Mouse (Mus musculus) spleen, postnatal 0 days (tissue): Measurements from ENCODE around the gene Nanos2. TPM values are rescaled to one million over a fixed set of nuclear protein-coding genes. Genes with fewer than 3 reads are reported as not detected.

Experiments
- polyA plus RNA-seq: library from polyadenylated mRNA; unstranded; fragments of >200 nt; fragmentation: Nextera tagmentation; extraction: Ambion mirVana; gene quantifications from 2 replicates; pipeline ENCODE4 v1.2.1, GENCODE M21; 2015

Gene Nanos2
- polyA plus RNA-seq: not detected in 2 replicates

DNA sequence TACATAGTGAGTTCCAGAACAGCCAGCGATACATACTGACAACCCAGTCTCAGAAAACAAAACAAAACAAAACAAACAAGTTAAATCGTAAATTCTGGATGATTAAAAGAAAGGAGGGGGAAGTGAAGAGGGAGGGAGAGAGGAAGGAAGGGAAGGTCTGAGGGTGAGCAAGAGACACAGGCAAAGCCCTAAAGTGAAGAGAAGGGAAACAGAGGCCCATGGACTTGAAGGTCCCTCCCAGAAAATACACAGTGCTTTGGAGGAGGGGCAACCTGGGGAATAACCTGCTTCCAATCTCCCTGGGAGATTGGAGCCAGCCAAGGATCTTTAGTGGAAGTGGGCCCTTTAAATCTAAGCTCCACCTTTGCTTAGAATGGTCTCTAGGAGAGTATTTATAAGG, at the start of gene Nanos2:
Nanos2 (plus strand) TSS at position 301 of the 400 bp plus-strand sequence.

DNA sequence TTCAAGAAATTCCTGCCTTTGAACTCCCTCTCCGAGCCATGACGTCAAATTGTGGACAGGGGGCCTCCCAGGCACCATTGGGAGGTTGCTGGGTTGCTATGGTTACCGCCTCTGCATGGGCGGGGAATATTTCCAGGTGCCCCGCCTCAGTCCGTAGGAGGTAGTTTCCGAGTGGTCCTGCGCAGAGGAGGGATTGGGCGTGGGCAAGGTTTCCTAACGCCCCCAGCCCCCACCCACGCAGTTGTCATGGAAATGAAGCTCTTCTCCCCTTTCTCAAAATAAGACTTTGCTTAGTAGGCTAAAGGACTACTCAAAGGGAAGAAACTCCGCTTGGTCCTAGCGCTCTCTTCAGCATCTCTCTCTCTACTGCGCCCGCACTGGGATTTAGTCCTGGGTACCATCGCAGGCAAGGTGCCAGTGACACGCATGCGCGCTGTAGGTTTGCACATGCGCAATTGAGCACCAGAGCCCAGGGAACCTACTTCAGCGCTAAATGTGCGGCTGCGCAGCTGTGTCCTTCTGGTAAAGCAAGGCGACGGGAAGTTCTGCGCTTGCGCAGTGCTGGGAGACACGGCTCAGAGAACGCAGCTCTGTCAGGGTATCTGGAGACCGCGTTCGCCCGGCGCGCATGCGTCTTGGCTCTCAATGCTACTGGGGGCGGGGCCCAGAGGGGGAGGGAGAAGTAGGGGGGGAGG, 3.5 kb downstream of the Nanos2 start, which contains the start of gene Mypop:
Mypop (plus strand) TSS at position 645 of the 695 bp plus-strand sequence.

DNA sequence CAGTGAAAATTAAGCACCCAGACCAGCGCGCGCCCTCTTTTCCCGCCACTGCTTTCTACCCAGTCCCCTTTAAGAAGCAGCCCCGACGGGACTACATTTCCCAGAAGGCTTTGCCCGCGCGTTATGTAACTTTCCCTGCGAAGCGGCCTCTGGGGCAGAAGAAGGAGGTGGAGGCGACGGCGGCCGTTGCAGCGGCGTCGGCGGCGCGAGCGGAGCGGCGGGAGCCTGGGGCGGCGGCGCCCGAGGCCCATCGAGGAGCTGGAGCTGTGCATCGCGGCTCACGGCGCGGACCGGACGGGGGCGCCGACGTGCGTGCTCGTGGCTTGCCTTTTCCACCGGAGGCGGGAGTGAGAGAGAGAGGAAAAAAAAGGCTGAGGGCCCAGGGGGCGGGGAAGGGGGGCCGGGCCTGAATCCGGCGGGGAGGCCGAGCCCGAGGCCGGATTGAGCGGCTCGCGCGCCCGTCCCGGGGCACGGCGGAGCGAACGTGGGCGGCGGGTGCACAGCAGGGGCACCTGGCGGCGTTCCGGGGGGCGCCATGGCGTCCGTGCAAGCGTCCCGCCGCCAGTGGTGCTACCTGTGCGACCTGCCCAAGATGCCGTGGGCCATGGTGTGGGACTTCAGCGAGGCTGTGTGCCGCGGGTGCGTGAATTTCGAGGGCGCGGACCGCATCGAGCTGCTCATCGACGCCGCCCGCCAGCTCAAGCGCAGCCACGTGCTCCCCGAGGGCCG, 16.9 kb downstream of the Nanos2 start, which contains the start of gene Irf2bp1:
Irf2bp1 (plus strand) TSS at position 143 of the 729 bp plus-strand sequence.

DNA sequence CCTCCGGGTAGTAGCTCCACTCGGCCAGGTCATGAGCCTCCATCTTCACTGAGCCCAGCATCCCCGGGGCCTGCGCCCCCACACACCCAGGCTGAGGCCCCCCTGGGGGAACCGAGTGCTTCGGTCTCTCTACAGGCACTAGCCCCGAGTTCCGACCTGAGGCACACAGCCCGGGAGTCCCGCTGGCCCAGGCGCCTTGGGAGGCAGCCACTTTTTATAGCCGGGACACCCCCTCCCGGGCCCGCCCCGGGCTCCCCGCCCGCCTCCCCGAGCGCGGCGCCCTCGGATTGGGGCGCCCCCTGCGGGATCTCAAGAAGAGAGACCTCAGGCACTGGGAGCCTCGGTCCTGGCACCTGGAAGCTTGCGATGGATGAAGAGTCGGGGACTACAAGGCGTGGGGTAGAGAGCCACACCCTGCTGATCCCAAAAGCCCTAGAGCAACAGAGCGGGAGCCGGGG, 36.2 kb downstream of the Nanos2 start, which contains the start of gene Foxa3:
Foxa3 (minus strand) TSS at position 182 of the 458 bp plus-strand sequence.

GRCm38 (mm10) chr7:19024096-19024506, 36.9 kb downstream of the Nanos2 start, which contains the start of gene Sympk:
Sympk (plus strand) TSS chr7:19024377.

Other genes starting within 250 kb of the Nanos2 start
- not detected in 2 replicates for gene Psg19, start 188.9 kb upstream of the Nanos2 start, polyA plus RNA-seq
- not detected in 2 replicates for gene Psg17, start 165.8 kb upstream of the Nanos2 start, polyA plus RNA-seq
- 0.60 and 0.80 TPM in 2 replicates for gene Mill2, start 147.4 kb upstream of the Nanos2 start, polyA plus RNA-seq
- 247 and 352 TPM in 2 replicates for gene Pglyrp1, start 116.1 kb upstream of the Nanos2 start, polyA plus RNA-seq
- gene Ccdc61, start 77.0 kb upstream of the Nanos2 start, polyA plus RNA-seq: 12.5 and 14.3 TPM in 2 replicates
- gene Nova2, start 61.5 kb upstream of the Nanos2 start, polyA plus RNA-seq: 0.31 and 0.36 TPM in 2 replicates
- gene Mypop, start 3.8 kb downstream of the Nanos2 start, polyA plus RNA-seq: 1.1 and 1.4 TPM in 2 replicates
- 7.4 and 8.6 TPM in 2 replicates for gene Irf2bp1, start 16.6 kb downstream of the Nanos2 start, polyA plus RNA-seq
- 0.15 and 0.19 TPM in 2 replicates for gene Foxa3, start 36.1 kb downstream of the Nanos2 start, polyA plus RNA-seq
- 11.2 and 11.7 TPM in 2 replicates for gene Sympk, start 37.0 kb downstream of the Nanos2 start, polyA plus RNA-seq
- gene Rsph6a, start 67.3 kb downstream of the Nanos2 start, polyA plus RNA-seq: not detected in 2 replicates
- gene Dmwd, start 88.8 kb downstream of the Nanos2 start, polyA plus RNA-seq: 5.5 and 7.2 TPM in 2 replicates
- 9.4 and 11.5 TPM in 2 replicates for gene Dmpk, start 96.4 kb downstream of the Nanos2 start, polyA plus RNA-seq
- 1.4 and 2.4 TPM in 2 replicates for gene Six5, start 107.2 kb downstream of the Nanos2 start, polyA plus RNA-seq
- gene Gm4969, start 131.0 kb downstream of the Nanos2 start, polyA plus RNA-seq: 0.25 and 0.51 TPM in 2 replicates
- 7.2 and 8.3 TPM in 2 replicates for gene Fbxo46, start 132.5 kb downstream of the Nanos2 start, polyA plus RNA-seq
- 6.5 and 7.0 TPM in 2 replicates for gene Qpctl, start 161.9 kb downstream of the Nanos2 start, polyA plus RNA-seq
- 84.5 and 92.5 TPM in 2 replicates for gene Snrpd2, start 162.3 kb downstream of the Nanos2 start, polyA plus RNA-seq
- gene Gipr, start 178.7 kb downstream of the Nanos2 start, polyA plus RNA-seq: 0.04 and 0.06 TPM in 2 replicates
- 3.9 and 5.1 TPM in 2 replicates for gene Eml2, start 189.0 kb downstream of the Nanos2 start, polyA plus RNA-seq
- gene Gpr4, start 225.1 kb downstream of the Nanos2 start, polyA plus RNA-seq: 0.59 and 0.81 TPM in 2 replicates
- 14.7 and 14.8 TPM in 2 replicates for gene Opa3, start 240.9 kb downstream of the Nanos2 start, polyA plus RNA-seq